Mouse (Mus musculus) retina, postnatal 7 days (tissue): ENCODE data around the gene Slc25a5.

Experiments
- DNase-seq: peaks from one replicate; pipeline ENCODE4 v3.0.0-alpha.2; 2012; ENCODE audit warnings: low read depth, low spot score

Gene Slc25a5

DNA sequence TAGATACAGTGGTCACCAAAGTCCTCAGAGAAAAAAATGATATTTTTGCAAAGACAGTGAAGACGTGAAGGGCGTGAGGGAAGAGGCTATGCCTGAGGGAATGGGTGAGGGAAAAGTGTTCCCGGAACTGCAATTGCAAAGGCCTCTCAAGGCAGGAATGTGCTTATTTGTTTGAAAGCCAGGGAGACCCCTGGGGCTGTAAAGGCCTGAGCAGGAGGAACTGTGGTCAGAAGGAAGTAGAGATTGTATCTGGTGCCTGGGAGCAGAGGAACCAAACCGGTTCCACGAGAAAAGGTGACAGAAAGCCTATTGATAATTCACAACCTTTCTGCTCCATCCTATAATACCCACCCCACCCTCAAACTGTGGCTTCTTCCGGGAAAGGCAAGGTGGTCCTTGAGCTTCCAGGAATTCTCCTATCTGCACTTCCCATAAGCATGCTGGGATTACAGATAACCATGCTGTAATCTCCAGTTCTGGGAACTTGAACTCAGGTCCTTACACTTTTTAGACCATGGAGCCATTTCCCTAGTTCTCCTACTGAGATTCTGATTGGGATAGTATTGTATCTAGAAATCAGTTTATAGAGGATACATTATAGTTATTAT lies 41.7 kb downstream of the Slc25a5 start:
- DNase-seq = no peak

- DNase-seq = no peak
Measured at GRCm38 (mm10) chrX:36839391-36839790, 43.9 kb downstream of the Slc25a5 start.

GRCm38 (mm10) chrX:36841698-36842097 lies 46.2 kb downstream of the Slc25a5 start:
- no peak for DNase-seq

- DNase-seq = no peak
Measured at GRCm38 (mm10) chrX:36843346-36843990, 48.0 kb downstream of the Slc25a5 start.

DNA sequence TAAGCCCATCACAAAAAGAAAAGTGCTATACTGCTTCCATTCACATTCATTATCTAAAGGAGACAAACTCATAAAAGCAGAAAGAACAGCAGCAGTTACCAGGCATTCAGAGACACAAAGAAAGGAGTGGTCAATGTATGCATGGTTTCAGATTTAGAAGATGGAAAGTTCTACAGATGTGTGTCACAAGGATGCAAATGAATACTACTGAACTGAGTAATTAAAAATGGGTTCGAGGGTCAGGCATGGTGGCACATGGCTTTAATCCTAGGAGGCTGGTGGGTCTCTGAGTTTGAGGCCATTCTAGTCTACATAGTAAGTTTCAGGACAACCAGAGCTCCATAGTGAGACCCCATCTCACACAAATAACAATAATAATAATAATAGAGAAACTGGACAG lies 51.7 kb downstream of the Slc25a5 start:
- DNase-seq = no peak
